Mouse (Mus musculus) MEL-GATA-1-ER (cell line): Measurements from ENCODE around the gene Scarb1.

ENCODE experiments used
- DNase-seq: peaks from one replicate; pipeline ENCODE4 v3.0.0-alpha.2; 2012; ENCODE audit warnings: low read depth; ENCODE audit errors: extremely low read depth

Gene Scarb1

GRCm38 (mm10) chr5:125332333-125332732 is 8.6 kb downstream of the Scarb1 start:
- no peak for DNase-seq

- DNase-seq = no peak
Observed at GRCm38 (mm10) chr5:125331811-125332210, 9.1 kb downstream of the Scarb1 start.

GRCm38 (mm10) chr5:125331094-125331493 is 9.8 kb downstream of the Scarb1 start:
- no peak for DNase-seq

GRCm38 (mm10) chr5:125330656-125331055 is 10.2 kb downstream of the Scarb1 start:
- DNase-seq = no peak

- DNase-seq = no peak
Observed at GRCm38 (mm10) chr5:125330191-125330590, 10.7 kb downstream of the Scarb1 start.

GRCm38 (mm10) chr5:125327596-125328385 is 13.1 kb downstream of the Scarb1 start:
- DNase-seq = no peak

GRCm38 (mm10) chr5:125326351-125326750 is 14.5 kb downstream of the Scarb1 start:
- DNase-seq = no peak

GRCm38 (mm10) chr5:125325931-125326330 is 15.0 kb downstream of the Scarb1 start:
- no peak for DNase-seq

GRCm38 (mm10) chr5:125325285-125325684 is 15.6 kb downstream of the Scarb1 start:
- DNase-seq = no peak

GRCm38 (mm10) chr5:125323939-125324480 is 16.9 kb downstream of the Scarb1 start:
- no peak for DNase-seq

GRCm38 (mm10) chr5:125323128-125323527 is 17.8 kb downstream of the Scarb1 start:
- DNase-seq = no peak

GRCm38 (mm10) chr5:125321836-125322235 is 19.1 kb downstream of the Scarb1 start:
- DNase-seq = no peak

- DNase-seq = no peak
Observed at GRCm38 (mm10) chr5:125319057-125319800, 21.7 kb downstream of the Scarb1 start.

- DNase-seq = no peak
Observed at GRCm38 (mm10) chr5:125317953-125318352, 22.9 kb downstream of the Scarb1 start.

GRCm38 (mm10) chr5:125317296-125317695 is 23.6 kb downstream of the Scarb1 start:
- no peak for DNase-seq

- no peak for DNase-seq
Observed at GRCm38 (mm10) chr5:125316771-125317170, 24.1 kb downstream of the Scarb1 start.

- no peak for DNase-seq
Observed at GRCm38 (mm10) chr5:125315110-125315509, 25.8 kb downstream of the Scarb1 start.

GRCm38 (mm10) chr5:125313991-125314390 is 26.9 kb downstream of the Scarb1 start:
- no peak for DNase-seq

- DNase-seq = no peak
Observed at GRCm38 (mm10) chr5:125312970-125313597, 27.8 kb downstream of the Scarb1 start.

GRCm38 (mm10) chr5:125310986-125311385 is 29.9 kb downstream of the Scarb1 start:
- no peak for DNase-seq

- no peak for DNase-seq
Observed at GRCm38 (mm10) chr5:125309193-125309592, 31.7 kb downstream of the Scarb1 start.

- no peak for DNase-seq
Observed at GRCm38 (mm10) chr5:125306824-125307223, 34.1 kb downstream of the Scarb1 start.
